Mouse (Mus musculus): ENCODE results near the gene Tmem150a. TPM values are rescaled to one million over a fixed set of nuclear protein-coding genes. Genes with fewer than 3 reads are reported as not detected.

Tmem150a gene
- polyA plus RNA-seq, 1 experiment from 2014 or later = 10.3 TPM

DNA sequence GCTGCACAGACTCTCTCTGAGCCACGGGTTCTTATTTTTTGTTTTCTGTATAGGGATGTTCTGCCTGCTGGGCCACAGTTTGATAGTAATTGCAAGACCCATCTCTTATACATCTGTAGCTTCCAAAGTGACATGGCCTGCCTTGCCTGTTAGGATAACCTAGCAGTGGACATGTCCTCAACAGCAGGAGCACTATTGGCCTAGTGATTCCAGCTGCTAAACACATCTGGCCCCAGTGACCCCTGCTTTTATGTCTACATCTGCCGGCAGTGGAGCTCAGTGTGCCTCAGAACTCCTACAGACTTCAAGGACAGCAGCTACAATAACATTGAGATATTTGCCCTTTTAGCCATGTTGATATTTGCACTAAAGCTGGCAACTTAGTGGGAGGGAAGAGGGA is 44.7 kb downstream of the Tmem150a start:
- WGBS = 66% methylated on average over 2 of the region's 2 CpGs
- Histone ChIP-seq H3K9me3 (replicated peaks) (no peaks in the 10 kb centered on the region), H3K4me1 (no peaks in the 10 kb centered on the region), H3K4me3 (no peak overlapping the region), H3K27ac (no peak overlapping the region), H3K36me3 (no peaks in the 10 kb centered on the region), H3K27me3 (ENCODE audit: low read depth, poor library complexity, severe bottlenecking) (no peaks in the 10 kb centered on the region)
- no peak for DNase-seq (ENCODE audit: low spot score)

DNA sequence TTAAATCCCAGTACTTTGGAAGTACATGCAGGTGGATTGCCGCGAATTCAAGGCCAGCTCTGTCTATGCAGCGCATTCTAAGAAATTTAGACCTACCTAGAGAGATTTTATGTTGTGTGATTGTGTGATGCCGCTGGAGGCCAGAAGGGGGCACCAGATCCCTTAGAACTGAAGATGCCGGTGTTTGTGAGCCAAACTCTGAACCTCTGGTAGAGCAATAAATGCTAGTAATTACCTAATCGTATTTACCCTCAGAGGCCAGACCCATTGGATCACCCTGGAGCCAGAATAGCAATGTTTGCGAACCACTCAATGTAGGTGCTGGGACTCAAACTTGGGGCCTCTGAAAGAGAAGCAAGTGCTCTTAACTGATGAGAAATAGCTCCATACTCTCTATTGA is 46.6 kb downstream of the Tmem150a start:
- peak; percentile 78 for DNase-seq (ENCODE audit: low spot score)
- 18% methylated on average over 7 of the region's 7 CpGs for WGBS
- H3K4me1 ChIP-seq = no peaks in the 10 kb centered on the region

DNA sequence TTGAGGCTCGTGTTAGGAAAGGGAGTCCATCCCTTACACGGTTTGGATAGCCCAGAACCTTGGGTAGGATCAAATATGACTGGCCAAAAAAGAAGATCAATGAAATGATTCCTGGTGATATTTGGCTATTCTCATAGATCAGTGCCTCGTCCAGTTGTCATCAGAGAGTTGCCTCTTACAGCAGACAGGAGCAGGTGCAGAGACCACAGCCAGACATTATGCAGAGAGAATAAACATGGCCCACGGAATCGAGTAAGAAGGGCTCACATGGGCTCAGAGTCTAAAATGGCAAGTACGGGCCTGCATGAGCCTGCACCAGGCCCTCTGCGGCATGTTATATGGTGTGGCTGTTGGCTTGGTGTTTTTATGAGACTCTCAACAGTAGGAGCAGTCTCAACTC is 50.1 kb downstream of the Tmem150a start:
- no peak overlapping the region for H3K4me3 ChIP-seq
- H3K9me3 ChIP-seq (replicated peaks) = no peaks in the 10 kb centered on the region
- no peaks in the 10 kb centered on the region for H3K27me3 ChIP-seq (ENCODE audit: low read depth, poor library complexity, severe bottlenecking)
- H3K4me1 ChIP-seq = no peaks in the 10 kb centered on the region
- 84% methylated on average over 7 of the region's 7 CpGs for WGBS
- no peak for DNase-seq (ENCODE audit: low spot score)
- no peaks in the 10 kb centered on the region for H3K36me3 ChIP-seq
- H3K27ac ChIP-seq = no peak overlapping the region

More for the DNA sequence above, 46.6 kb downstream of the Tmem150a start:
- no peaks in the 10 kb centered on the region for H3K36me3 ChIP-seq
- no peaks in the 10 kb centered on the region for H3K9me3 ChIP-seq (replicated peaks)
- H3K27me3 ChIP-seq (ENCODE audit: low read depth, poor library complexity, severe bottlenecking) = no peaks in the 10 kb centered on the region
- no peak overlapping the region for H3K4me3 ChIP-seq
- no peak overlapping the region for H3K27ac ChIP-seq

DNA sequence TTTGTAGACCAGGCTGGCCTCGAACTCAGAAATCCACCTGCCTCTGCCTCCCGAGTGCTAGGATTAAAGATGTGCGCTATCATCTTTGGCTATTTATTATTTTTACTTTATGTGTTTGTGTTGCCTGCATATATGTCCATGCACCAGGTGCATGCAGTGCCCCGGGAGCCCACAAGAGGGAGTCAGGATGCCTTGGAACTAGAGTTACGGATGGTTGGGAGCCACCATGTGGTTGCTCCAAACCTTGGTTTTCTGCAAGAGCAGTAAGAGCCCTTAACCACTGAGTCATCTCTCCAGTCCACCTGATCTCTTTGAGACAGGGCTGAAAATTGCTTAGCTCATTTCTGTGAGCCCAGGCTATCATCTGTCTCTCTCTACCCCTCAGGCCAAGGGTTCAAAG is 51.9 kb downstream of the Tmem150a start:
- no peak overlapping the region for H3K27ac ChIP-seq
- H3K4me1 ChIP-seq = no peaks in the 10 kb centered on the region
- peak; percentile 94 for DNase-seq (ENCODE audit: low spot score)
- 4% methylated on average over 5 of the region's 5 CpGs for WGBS
- H3K36me3 ChIP-seq = no peaks in the 10 kb centered on the region
- no peak overlapping the region for H3K4me3 ChIP-seq
- no peaks in the 10 kb centered on the region for H3K27me3 ChIP-seq (ENCODE audit: low read depth, poor library complexity, severe bottlenecking)
- no peaks in the 10 kb centered on the region for H3K9me3 ChIP-seq (replicated peaks)

Other genes with a start within 250 kb of the Tmem150a start
- gene Atoh8, start 119.9 kb upstream of the Tmem150a start, polyA plus RNA-seq (2016; fragmentation: Nextera tagmentation; extraction: Ambion mirVana) = 24.9 and 28.0 TPM in 2 replicates
- not detected in 2 replicates for gene Sftpb, start 50.8 kb upstream of the Tmem150a start, polyA plus RNA-seq (2016; fragmentation: Nextera tagmentation; extraction: Ambion mirVana)
- 78.1 and 88.8 TPM in 2 replicates for gene Usp39, start 10.3 kb upstream of the Tmem150a start, polyA plus RNA-seq (2016; fragmentation: Nextera tagmentation; extraction: Ambion mirVana)
- gene 0610030E20Rik, start 8.1 kb upstream of the Tmem150a start, polyA plus RNA-seq (2016; fragmentation: Nextera tagmentation; extraction: Ambion mirVana) = 24.3 and 27.3 TPM in 2 replicates
- gene Rnf181, start 11.5 kb downstream of the Tmem150a start, polyA plus RNA-seq (2016; fragmentation: Nextera tagmentation; extraction: Ambion mirVana) = 109 TPM in 2 replicates
- gene Vamp5, start 25.0 kb downstream of the Tmem150a start, polyA plus RNA-seq (2016; fragmentation: Nextera tagmentation; extraction: Ambion mirVana) = 19.1 and 19.7 TPM in 2 replicates
- gene Vamp8, start 35.3 kb downstream of the Tmem150a start, polyA plus RNA-seq (2016; fragmentation: Nextera tagmentation; extraction: Ambion mirVana) = 67.5 and 81.7 TPM in 2 replicates
- 20.2 and 25.9 TPM in 2 replicates for gene Ggcx, start 58.9 kb downstream of the Tmem150a start, polyA plus RNA-seq (2016; fragmentation: Nextera tagmentation; extraction: Ambion mirVana)
- 481 and 493 TPM in 2 replicates for gene Mat2a, start 84.1 kb downstream of the Tmem150a start, polyA plus RNA-seq (2016; fragmentation: Nextera tagmentation; extraction: Ambion mirVana)
- 0.15 TPM in 1 of 2 replicates, not detected in the other for gene Sh2d6, start 166.3 kb downstream of the Tmem150a start, polyA plus RNA-seq (2016; fragmentation: Nextera tagmentation; extraction: Ambion mirVana)
- gene Capg, start 188.9 kb downstream of the Tmem150a start, polyA plus RNA-seq (2016; fragmentation: Nextera tagmentation; extraction: Ambion mirVana) = 20.8 and 23.3 TPM in 2 replicates
- 14.0 and 14.6 TPM in 2 replicates for gene Elmod3, start 243.0 kb downstream of the Tmem150a start, polyA plus RNA-seq (2016; fragmentation: Nextera tagmentation; extraction: Ambion mirVana)
- gene Retsat, start 243.0 kb downstream of the Tmem150a start, polyA plus RNA-seq (2016; fragmentation: Nextera tagmentation; extraction: Ambion mirVana) = 9.9 and 10.1 TPM in 2 replicates

Data from limb, embryonic 10.5 days (tissue).